Mouse (Mus musculus) liver, embryonic 14.5 days (tissue): Measurements from ENCODE around the gene Gm17581.

Experiments used
- CTCF ChIP-seq: IDR thresholded peaks from 2 replicates; pipeline ENCODE4 v1.5.1; 2016; ENCODE audit warnings: antibody characterized with exemption, low read depth, control low read depth
- EP300 ChIP-seq: IDR thresholded peaks from 2 replicates; pipeline ENCODE4 v1.6.1; 2016; ENCODE audit warnings: antibody characterized with exemption, low read depth

- TF ChIP-seq CTCF = no peak
- TF ChIP-seq EP300 = no peak
Measured at GRCm38 (mm10) chr2:155686572-155686971, 49.1 kb downstream of the Gm17581 start.
